Mouse (Mus musculus) left cerebral cortex, postnatal 14 days (tissue): Measurements from ENCODE around the gene Arid1b. TPM values are rescaled to one million over a fixed set of nuclear protein-coding genes. Genes with fewer than 3 reads are reported as not detected.

ENCODE experiments used
- DNase-seq, 2 experiments: peaks; one replicate each; pipeline ENCODE4 v3.0.0; 2021 to 2022; ENCODE audit warnings: low spot score in 2 of 2, mixed read lengths in 1 of 2
- intact Hi-C: fragments of 180-260 bp; cut with DNase I; formaldehyde crosslinking; loops from one replicate; pipeline ENCODE4 v1.15.1; 2025
- total RNA-seq, 2 experiments: library from RNA; stranded (reverse); gene quantifications; 2 replicates each; pipeline ENCODE4 v1.2.3; 2021

Gene Arid1b
- total RNA-seq, 2 experiments from 2014 or later, result 77.7 to 79.6 TPM

DNA sequence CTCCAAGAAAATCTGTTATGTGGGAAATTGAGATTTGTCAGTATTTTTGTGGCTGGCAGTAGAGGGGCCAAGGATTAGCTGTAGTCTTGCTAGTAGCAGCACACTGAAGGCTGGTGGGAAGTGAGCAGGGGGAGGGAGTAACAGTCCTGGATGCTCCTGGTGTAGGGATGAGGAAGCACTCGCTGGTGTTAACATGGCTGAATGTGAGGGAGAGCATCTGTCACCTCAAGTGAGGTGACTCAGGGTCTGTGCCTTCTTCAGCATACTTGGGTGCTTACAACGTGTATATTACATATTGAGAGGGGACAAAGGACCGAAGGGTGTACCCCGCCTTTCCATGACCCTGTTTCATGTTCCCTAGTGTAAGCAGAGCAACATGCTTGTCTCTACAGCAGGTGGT is 170.7 kb downstream of the Arid1b start:
- DNase-seq, result no peak
- intact Hi-C loops, result no loop called here

DNA sequence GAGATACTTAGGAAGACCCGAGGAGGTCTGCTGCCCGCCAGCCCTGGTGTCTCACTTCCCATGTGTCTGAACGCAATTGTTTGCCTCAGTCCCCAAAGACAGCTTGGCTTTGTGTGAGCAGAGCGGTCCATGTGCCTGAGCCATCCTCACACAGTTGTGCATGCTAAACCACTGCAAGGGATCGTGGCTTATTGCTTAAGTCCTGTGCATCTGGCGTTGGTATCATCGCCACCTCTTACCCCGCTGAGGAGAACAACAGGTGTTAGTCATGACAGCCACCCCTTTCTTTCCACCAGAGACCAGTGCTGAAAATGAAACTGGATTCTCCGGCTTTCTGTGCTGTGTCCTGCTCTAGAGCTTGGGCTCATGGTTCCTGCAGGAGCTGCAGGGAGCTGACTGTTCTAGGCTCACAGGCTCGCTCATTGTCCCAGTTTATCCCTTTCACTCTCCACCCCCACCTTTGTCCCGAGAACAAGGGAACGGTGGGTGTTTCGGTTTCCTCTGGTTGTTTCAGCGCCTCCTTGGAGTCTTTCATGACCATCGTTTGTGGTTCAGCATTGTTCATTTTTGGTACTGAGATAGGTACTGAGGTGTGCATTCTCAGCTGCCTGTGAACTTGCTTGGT is 171.2 kb downstream of the Arid1b start:
- no peak for DNase-seq
- intact Hi-C loops, result no loop called here

DNA sequence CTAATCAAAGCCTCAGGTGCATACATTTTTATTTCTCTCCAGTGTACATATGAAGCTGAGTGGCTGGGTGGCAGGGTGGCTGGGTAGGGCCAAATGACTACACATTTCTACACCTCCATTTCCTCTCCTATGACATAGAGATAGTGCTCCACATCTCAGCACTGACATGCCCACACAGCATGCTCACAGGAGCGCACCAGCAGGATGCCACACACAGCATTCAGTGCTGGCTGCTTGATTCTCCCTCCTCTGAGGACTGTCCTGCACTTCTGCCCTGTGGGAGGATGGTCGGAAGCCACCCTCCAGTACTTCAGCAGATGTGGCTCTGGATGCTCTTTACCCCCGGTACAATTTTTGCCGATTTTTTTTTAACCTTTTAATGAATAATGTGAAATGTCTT is 172.0 kb downstream of the Arid1b start:
- no peak for DNase-seq
- intact Hi-C loops, result no loop called here

DNA sequence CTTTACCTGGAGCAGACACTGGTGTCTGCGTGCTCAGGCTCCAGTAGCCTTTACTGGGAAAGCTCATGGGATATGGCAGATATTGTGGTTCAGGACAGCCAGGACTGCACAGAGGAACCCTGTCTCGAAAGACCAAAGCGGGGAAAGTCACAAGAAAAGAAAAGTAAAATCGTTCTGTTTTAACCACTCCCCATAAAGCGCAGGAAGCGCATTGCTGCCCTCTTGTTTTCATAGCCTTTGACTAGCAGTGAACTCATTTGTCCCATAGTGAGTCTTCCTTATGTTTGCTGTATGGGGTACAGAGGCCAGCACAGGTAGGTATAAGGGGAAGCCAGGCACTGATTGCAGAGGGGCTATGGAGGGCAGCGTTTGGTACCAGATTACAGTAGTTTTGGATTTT is 173.9 kb downstream of the Arid1b start:
- DNase-seq, result no peak
- intact Hi-C loops, result no loop called here

DNA sequence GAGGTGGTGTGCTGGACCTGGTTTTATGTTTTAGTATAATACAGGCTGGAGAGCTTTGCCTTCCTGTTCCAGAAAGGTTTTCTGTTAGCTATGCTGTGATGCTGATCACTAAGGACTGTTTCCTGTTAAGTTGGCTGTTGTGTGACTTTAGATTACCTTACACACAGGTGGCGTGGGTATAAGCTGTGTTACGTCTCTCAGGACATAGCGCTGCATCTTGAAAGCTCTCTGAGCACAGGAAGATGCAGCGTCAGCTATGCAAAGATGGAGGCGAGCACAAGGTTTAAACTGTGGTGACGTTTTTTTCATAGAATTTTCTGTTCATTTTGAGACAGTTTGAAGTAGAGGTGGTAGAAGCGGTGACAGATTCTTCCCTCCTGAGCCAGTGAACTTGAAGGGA is 174.5 kb downstream of the Arid1b start:
- intact Hi-C loops, result no loop called here
- DNase-seq, result no peak

DNA sequence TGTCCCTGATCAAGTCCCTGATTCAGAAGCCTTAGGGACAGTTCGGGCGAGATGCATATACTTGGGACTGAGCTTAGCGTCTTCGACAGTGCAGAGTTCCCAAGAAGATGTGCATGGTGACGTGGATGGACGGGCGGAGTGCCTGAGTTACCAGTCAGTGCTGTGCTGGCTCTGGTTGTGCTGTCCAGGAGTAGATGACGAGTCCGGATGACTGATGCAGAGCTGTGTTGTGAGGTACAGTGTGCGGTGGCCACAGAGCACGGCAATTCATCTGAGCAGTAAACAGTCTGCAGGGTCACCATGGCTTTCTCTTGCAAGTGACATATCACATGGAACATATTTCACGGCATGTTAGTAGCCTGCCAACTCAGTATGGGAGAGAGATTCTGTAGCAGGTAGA is 176.2 kb downstream of the Arid1b start:
- intact Hi-C loops, result no loop called here
- DNase-seq, result no peak

DNA sequence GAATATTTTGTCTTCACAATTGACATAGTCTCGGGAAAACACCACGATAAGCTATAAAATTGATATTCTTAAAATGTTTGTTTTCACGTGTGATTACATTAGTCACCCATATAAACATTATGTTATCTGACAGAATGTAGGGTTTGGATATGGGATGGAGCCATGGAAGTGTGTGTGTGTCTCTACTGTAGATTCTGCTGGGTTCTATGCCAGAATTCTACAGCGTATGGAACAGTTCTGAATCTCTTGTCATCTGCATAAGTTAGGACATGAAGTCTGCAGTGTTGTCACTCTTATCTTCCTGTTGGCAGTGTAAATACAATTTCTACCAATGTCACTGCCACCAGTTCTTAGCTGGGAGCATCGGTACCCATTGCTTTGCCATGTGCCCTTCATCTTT is 177.3 kb downstream of the Arid1b start:
- no peak for DNase-seq
- intact Hi-C loops, result no loop called here

DNA sequence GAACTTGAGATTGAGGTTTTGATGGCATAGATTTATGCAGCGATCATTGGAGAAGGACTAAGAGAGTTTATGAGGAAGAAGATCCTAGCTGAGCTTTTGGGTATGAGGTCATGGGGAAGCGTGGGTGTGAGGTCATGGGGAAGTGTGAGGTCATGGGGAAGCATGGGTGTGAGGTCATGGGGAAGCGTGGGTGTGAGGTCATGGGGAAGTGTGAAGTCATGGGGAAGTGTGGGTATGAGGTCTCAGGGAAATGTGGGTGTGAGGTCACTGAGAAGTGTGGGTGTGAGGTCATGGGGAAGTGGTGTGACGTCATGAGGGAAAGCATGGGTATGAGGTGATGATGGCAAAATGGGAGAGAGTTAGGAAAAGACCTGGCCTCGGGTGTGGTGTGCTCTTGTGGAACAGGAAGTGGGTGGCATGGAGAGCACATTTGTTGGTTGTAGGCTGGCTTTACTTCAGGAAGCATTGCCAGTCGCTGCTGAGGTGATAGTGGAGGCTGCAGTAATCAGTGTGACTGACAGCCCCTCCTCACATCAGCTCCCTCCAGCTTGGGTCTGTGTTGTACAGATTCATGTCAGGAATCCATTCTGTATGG is 180.4 kb downstream of the Arid1b start:
- intact Hi-C loops, result no loop called here
- DNase-seq, result no peak

DNA sequence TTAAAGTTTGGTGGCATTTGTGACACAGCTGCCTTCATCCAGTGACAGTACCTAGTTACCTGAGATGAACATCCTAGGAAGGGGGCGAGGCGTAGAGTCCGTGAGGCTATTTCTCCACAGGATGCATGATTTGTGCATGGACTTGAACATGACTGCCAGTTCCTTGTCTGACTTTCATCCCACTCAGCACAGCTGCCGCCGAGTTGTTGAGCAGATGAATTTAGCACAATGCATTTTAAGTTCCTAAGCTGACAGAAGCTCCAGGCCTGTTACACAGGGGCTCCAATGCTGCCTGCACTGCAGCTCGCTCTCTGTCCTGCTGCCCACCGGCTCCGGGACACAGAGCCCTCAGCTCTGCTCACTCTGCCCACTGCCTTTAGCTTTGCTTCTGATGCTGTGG is 181.4 kb downstream of the Arid1b start:
- intact Hi-C loops, result no loop called here
- DNase-seq, result peak in 1 of 2 experiments; percentile 54

DNA sequence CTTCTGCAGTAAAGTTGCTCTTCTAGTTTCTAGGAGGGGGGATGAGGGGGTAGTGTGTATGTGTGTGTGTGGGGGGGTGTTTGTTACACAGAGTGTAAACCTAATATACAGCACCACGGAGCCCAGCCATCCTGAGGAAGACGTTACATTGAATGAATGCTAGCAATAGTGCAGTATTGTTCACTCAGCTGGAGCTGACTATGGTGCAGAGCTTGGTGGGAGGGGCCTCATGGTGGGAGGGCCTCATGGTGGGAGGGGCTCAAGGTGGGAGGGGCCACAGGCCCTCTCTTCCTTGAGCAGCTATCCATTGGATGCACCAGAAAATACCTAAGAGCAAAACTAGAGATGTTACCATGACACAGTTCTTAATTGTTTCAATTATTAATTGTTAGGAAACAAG is 182.2 kb downstream of the Arid1b start:
- intact Hi-C loops, result no loop called here
- no peak for DNase-seq

DNA sequence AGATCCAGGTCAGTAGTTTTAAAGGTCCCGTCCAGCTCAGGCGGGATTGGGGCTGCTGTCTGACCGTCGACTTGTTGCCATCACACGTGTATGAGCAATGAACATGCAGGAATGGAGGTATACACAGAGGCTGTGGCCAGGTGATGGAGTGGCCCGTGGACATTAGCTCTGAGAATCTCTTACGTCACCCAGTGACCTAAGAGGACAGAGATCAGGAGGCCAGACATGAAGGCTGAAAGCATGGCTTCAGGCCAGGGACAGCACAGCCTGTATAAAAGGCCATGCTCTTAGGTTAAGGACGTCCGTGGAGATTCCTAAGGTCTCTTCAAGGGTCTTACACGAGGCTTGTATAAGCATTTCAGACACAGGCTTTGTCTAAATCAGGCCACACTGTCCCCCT is 184.4 kb downstream of the Arid1b start:
- intact Hi-C loops, result no loop called here
- no peak for DNase-seq

DNA sequence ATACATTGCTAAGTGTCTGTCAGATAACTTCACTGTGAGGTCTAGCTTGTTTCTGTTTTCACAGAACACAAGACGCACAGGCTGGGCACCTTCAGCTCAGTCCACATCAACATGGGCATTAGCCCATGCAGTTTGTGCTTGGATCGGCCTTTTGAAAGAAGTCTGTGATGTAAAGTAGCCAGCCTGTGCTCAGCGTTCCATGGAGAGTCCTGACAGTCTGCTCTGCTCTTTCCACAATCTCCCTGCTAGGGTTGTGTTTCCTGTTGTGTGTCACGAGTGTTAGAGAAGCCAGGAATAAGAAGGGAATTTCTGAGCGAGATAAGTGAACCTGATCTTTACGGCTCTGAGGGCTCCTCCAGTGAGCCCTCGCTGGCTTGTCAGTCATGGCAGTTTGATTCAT is 184.9 kb downstream of the Arid1b start:
- DNase-seq, result no peak
- intact Hi-C loops, result no loop called here

DNA sequence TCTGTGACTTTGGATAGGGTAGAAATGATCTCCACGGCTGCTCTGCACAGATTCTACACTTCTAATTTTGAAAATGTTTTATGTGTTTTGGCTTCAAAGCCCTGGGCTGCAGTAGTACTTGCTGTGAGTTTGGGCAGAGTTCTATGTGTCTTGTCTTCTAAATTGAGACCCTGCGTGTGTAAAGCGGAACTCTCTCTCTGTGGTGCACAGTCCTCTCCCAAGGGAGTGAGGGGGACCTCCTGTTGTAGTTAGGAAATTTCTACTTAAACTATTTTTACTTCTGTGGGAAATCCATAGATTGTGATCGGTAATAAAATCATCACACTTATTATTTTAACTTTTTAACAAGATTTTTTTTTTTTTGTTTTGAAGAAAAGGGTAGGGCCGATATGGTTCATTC is 185.3 kb downstream of the Arid1b start:
- DNase-seq, result no peak
- intact Hi-C loops, result no loop called here

DNA sequence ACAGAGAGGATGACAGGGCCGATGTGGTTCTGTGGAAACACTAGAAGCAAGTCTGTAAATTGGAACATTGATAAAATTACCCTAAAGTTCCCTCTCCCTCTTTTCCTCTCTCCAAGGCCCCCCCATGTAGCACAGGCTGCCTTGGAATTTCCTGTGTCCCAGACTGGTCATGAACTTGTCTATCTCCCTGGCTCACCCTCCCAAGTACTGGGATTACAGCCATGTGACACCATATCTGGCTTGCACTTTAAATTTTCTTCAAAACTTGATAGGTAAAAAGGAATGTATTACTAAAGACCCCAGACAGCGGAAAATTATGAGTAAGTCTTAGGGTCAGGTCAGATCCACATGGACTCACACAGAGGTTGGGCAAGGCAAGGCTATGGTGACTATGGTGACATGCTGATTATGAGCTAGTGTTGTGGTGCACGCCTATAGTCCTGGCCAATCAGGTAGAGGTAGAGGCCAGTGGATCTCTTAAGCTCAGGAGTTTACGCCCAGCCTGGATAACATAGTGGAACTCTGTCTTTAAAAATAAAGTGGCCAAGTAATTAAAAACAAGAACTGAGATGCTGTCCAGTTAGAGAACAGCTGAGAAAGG is 185.9 kb downstream of the Arid1b start:
- intact Hi-C loops, result no loop called here
- no peak for DNase-seq

DNA sequence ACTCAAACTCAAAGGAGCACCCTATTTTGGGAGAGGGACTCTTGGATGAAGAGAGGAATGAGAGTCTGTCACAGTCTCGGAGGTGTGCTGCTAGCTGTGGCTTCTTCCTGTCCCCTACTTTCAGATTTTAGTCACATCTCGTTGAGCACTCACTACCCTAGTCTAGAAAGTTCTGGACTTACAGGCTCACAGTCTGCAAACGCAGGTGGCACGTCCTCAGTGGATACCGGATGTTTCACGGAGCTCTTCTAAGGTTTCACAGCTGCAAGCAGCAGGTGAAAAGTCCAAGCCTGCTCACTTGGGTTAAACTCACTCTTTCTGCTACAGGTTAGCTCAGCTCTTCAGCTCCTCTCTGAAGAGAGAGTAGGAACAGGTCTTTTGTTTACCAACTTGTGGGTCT is 186.8 kb downstream of the Arid1b start:
- DNase-seq, result no peak
- intact Hi-C loops, result no loop called here

DNA sequence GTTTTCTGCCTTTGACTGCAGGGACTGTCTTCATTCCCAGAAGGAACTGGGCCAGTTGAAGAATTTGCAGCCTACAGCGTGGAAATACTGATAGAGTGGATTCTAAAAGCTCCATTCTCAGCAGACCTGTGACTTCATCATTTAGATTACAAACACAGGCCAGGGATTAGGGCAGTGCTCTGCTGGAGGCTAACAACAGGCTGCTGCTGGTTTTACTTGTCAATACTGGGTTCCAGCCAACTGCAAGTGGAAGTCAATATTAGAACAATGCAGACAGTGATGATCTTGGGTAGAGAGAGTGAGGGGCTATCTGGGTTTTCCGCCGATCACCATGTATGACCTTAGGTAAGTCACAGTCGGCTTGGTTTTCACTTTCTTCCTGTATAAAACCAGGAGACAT is 188.4 kb downstream of the Arid1b start:
- intact Hi-C loops, result no loop called here
- DNase-seq, result no peak

DNA sequence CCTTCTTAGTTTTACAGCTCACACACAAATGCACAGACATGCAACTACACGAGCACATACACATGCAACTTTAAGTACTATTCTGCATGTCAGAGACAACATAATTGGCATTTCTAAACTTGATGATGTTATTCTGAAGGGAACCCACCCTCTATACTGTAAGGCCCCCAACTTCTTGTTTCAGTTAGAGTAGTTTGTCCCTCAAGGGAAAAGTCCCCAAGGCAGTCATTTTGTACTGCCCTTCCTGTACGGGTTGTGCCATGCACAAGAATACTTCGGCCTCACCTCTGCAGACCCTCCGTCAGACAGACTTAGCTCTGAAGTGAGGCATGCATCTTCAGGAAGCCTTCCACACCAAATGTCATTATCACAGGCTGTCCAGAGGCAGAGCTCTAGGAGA is 191.4 kb downstream of the Arid1b start:
- no peak for DNase-seq
- intact Hi-C loops, result no loop called here

DNA sequence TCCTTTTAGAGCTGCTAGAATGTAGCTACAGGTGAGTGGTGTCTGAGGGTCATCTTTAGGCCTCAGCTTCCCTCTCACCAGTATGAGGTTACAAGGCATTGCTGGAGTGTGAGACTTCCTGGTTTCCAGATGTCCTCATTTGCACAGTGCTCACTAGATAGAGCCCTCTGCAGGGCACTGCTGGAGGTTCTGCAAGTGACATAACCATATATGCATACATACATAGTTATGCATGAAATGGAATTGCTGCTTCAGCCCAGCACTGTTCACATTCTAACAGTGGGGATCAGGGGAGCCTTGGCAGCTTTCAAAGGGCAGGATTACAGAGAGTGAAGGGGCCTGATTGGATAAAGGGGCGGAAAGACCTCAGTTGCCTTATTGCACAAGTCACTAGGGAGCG is 193.4 kb downstream of the Arid1b start:
- intact Hi-C loops, result no loop called here

DNA sequence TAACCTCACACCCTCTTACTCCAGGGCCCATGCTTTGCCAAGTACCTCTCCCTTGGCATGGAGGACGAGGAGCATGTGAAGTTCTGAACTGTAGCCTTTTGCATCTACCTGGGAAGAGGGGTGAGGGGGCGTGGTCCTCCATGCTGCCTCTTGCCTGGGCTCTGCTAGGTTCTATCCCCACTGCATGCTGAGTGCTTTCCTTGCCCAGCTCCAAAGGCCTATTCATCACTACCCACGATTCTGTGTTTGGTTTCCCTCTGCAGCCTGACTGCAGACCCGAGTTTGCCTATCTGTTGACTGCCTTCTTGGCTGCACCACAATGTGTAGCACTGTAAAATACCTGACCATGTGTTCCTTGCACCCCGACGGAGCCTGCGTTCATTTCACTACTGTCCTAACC is 194.3 kb downstream of the Arid1b start:
- intact Hi-C loops, result no loop called here
- no peak for DNase-seq

More for the DNA sequence above, 193.4 kb downstream of the Arid1b start:
- no peak for DNase-seq

DNA sequence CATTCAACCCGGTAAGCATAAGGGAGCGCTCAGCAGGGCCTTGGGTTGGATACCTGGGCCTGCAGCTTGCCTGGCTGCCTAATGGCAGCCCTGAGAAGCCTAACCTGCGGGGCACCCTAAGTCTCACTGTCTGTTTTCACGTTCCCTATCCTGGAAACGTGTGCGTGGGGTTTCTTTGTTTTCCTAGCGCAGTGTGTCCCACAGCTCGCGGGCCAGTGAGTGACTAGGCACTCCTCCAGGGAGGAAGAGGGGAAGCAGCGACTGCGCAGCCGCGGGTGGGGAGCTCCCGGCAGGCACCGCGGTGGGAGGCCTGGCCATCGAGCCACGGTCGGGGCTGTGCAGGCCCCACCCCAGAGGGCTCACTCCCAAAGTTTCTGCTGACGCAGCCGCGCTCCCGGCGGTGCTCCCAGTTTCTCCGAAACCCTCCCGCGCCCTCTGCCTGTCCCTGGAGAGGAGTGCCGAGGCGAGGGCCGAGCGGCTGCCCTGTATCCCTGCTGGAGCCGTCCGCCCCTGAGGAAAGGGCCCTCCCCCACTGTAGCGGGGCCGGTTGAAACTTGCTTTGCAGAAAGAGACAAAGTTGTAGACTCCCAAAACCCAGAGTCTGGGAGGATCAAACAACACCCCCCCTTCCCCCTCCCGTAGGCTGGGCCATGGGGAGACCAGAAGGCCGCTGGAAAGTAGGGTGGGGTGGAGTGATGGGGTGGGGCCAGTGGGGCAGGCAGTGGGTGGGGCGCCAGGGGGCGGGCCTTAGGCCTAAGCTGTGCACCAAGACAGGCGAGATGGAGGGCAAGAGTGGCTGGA is 195.6 kb downstream of the Arid1b start:
- DNase-seq, result peak; percentile 85 to 87
- intact Hi-C loops, result loop anchor here (5.0 kb wide), 1 partner anchor 192 kb away; no protein-coding TSS in a partner anchor
